ENCODE assay signal across 10 mouse cellular contexts in the genomic region with DNA sequence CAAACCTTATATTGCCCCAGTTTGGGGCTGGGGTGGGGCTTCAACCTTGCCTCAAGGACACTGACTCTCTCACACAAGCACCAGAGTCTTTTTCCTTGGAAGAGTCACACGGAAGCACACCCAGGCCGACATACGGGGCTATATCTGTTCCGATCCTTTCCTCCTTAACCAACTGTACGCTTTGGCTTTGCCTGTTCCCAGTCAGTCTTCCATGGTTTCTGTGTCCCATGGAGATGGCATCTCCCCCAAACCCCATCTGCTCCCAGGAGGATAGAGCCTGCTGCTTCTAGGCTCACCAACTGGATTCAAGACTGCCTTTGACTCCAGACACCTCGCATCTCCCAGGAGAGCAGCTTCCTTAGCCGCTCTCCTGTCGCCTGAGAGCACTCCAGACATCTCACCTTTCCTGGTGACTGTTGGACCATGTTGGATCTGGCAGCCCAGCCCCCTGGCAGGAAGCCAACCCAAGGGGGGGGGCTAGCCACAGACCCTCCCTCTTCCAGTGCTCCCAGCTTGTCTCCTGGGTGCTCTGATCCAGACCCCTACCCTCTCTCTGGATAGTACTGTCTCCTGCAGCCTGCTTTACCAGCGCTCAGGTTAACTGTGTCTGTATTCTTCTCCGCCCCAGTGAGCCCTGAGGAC. TPM values are rescaled to one million over a fixed set of nuclear protein-coding genes. Genes with fewer than 3 reads are reported as not detected.
DNase-seq lines count a peak whose midpoint lies in the region; ATAC-seq and TF ChIP-seq lines count a peak whose summit lies in the region.
"Had no signal": no experiment of that assay in that cellular context is flagged by ENCODE, and none has a peak within 500 bp of the region (broad histone marks: within the 10 kb centered on the region; RNA-seq: fewer than 3 reads in every experiment).

No protein-coding gene starts in this region.

- TF ChIP-seq CTCF in kidney, adult 2 months (conservative IDR thresholded peaks at IDR 0.05; ENCODE audit: insufficient read depth, insufficient read length, low read depth, low read length) = no peak

- 54% methylated on average over 10 of the region's 10 CpGs for WGBS in neural tube, embryonic 11.5 days
- WGBS in hindbrain, embryonic 16.5 days = 61% methylated on average over 10 of the region's 10 CpGs
- 49% methylated on average over 10 of the region's 10 CpGs for WGBS in stomach, embryonic 16.5 days
- WGBS in kidney, adult 2 months = 42% methylated on average over 10 of the region's 10 CpGs

- no peaks in the 10 kb centered on the region for H3K36me3 ChIP-seq in neural tube, embryonic 11.5 days (ENCODE audit: control insufficient read depth, insufficient read depth, low read length)
- no peaks in the 10 kb centered on the region for H3K36me3 ChIP-seq in hindbrain, embryonic 16.5 days (ENCODE audit: control insufficient read depth, insufficient read depth, low read length)
- no peaks in the 10 kb centered on the region for H3K36me3 ChIP-seq in stomach, embryonic 16.5 days (ENCODE audit: control insufficient read depth, insufficient read depth, low read length)
- no peaks in the 10 kb centered on the region for H3K36me3 ChIP-seq in kidney, adult 2 months (ENCODE audit: control insufficient read depth, insufficient read depth, low read length)

- TF ChIP-seq POLR2A in kidney, adult 2 months (IDR thresholded peaks at IDR 0.05; ENCODE audit: low read depth, low read length) = no peak

- DNase-seq in cerebellum, adult 11 months = peak; percentile 13
- DNase-seq in cerebellum, postnatal 4 days (ENCODE audit: low spot score in 2 of 2) = no peak
- no peak for DNase-seq in neural tube, embryonic 11.5 days (ENCODE audit: low spot score)
- no peak for DNase-seq in neural tube, embryonic 10.5 days (ENCODE audit: extremely low spot score, low spot score)
- DNase-seq in liver = no peak
- DNase-seq in kidney, adult 2 months = no peak
- DNase-seq: gastrocnemius, postnatal 25 days had no signal

- no peak for ATAC-seq in neural tube, embryonic 11.5 days (ENCODE audit: insufficient read depth, low FRiP score, low TSS enrichment)
- ATAC-seq in hindbrain, embryonic 16.5 days = no peak
- no peak for ATAC-seq in stomach, embryonic 16.5 days (ENCODE audit: insufficient read depth, low FRiP score)

- H3K4me2 ChIP-seq in neural tube, embryonic 11.5 days (ENCODE audit: low read depth) = peak overlapping the region; percentile 99
- peak overlapping the region; percentile 97 for H3K4me2 ChIP-seq in hindbrain, embryonic 16.5 days (ENCODE audit: low read length)
- H3K4me2 ChIP-seq in stomach, embryonic 16.5 days (ENCODE audit: low read depth, low read length) = no peak overlapping the region

- H3K4me3 ChIP-seq in neural tube, embryonic 11.5 days (ENCODE audit: low read depth, low read length) = peak overlapping the region; percentile 66; the same call in 1 of the 2 replicates
- H3K4me3 ChIP-seq in hindbrain, embryonic 16.5 days (ENCODE audit: low read length) = peak overlapping the region; percentile 64; the same call in 1 of the 2 replicates
- peak overlapping the region; percentile 56; the same call in 1 of the 2 replicates for H3K4me3 ChIP-seq in stomach, embryonic 16.5 days (replicated peaks; ENCODE audit: low read length)
- no peak overlapping the region for H3K4me3 ChIP-seq in kidney, adult 2 months (ENCODE audit: insufficient read depth, low read depth, low read length)

- peaks cover 41% of the 10 kb centered on the region for H3K27me3 ChIP-seq in neural tube, embryonic 11.5 days (ENCODE audit: control insufficient read depth, insufficient read depth, low read length)
- peaks cover 11% of the 10 kb centered on the region for H3K27me3 ChIP-seq in hindbrain, embryonic 16.5 days (replicated peaks; ENCODE audit: control insufficient read depth, insufficient read depth, low read length)
- H3K27me3 ChIP-seq in stomach, embryonic 16.5 days (ENCODE audit: control insufficient read depth, insufficient read depth, low read length) = peaks cover 37% of the 10 kb centered on the region
- no peaks in the 10 kb centered on the region for H3K27me3 ChIP-seq in kidney, adult 2 months (replicated peaks; ENCODE audit: control insufficient read depth, insufficient read depth, low read length)

- peaks cover 16% of the 10 kb centered on the region for H3K4me1 ChIP-seq in neural tube, embryonic 11.5 days (ENCODE audit: control insufficient read depth, insufficient read depth, low read length)
- peaks cover 8% of the 10 kb centered on the region for H3K4me1 ChIP-seq in hindbrain, embryonic 16.5 days (ENCODE audit: control insufficient read depth, insufficient read depth, low read depth, low read length)
- peaks cover 3% of the 10 kb centered on the region; the same call in 1 of the 2 replicates for H3K4me1 ChIP-seq in stomach, embryonic 16.5 days (ENCODE audit: control insufficient read depth, insufficient read depth, low read length)
- H3K4me1 ChIP-seq in kidney, adult 2 months (ENCODE audit: control insufficient read depth, insufficient read depth, low read length) = no peaks in the 10 kb centered on the region

- H3K9ac ChIP-seq in neural tube, embryonic 11.5 days (ENCODE audit: low read length) = no peak overlapping the region
- H3K9ac ChIP-seq in hindbrain, embryonic 16.5 days (ENCODE audit: low read depth, low read length) = no peak overlapping the region; the same call in 1 of the 2 replicates
- H3K9ac ChIP-seq in stomach, embryonic 16.5 days (ENCODE audit: low read length) = no peak overlapping the region

- H3K27ac ChIP-seq in neural tube, embryonic 11.5 days (ENCODE audit: low read depth, low read length) = no peak overlapping the region
- no peak overlapping the region for H3K27ac ChIP-seq in hindbrain, embryonic 16.5 days (ENCODE audit: low read depth, low read length)
- H3K27ac ChIP-seq in stomach, embryonic 16.5 days (ENCODE audit: low read length) = no peak overlapping the region
- no peak overlapping the region for H3K27ac ChIP-seq in kidney, adult 2 months (ENCODE audit: insufficient read depth, low read depth, low read length)

- H3K9me3 ChIP-seq in neural tube, embryonic 11.5 days (ENCODE audit: control insufficient read depth, low read length) = no peaks in the 10 kb centered on the region
- no peaks in the 10 kb centered on the region for H3K9me3 ChIP-seq in hindbrain, embryonic 16.5 days (ENCODE audit: control insufficient read depth, low read length)
- H3K9me3 ChIP-seq in stomach, embryonic 16.5 days (replicated peaks; ENCODE audit: control insufficient read depth, low read length) = no peaks in the 10 kb centered on the region

RNA-seq across cellular contexts. Expression of gene Gbx2, which starts 38.2 kb away (rescaled TPM):
- 44.0 and 45.8 TPM in 2 replicates for polyA plus RNA-seq in neural tube, embryonic 11.5 days (2014; fragmentation: Nextera tagmentation; extraction: Ambion mirVana)
- 33.0 and 35.8 TPM in 2 replicates for polyA plus RNA-seq in hindbrain, embryonic 16.5 days (2015; fragmentation: Nextera tagmentation; extraction: Ambion mirVana)
- not detected in 2 replicates for polyA plus RNA-seq in stomach, embryonic 16.5 days (2015; fragmentation: Nextera tagmentation; extraction: Ambion mirVana)
- polyA plus RNA-seq in kidney, adult 2 months (2012; rRNA removed) = not detected in 2 replicates

RNA-seq across cellular contexts. Expression of gene Asb18, which starts 45.3 kb away (rescaled TPM):
- polyA plus RNA-seq in neural tube, embryonic 11.5 days (2014; fragmentation: Nextera tagmentation; extraction: Ambion mirVana) = 0.20 and 0.38 TPM in 2 replicates
- 0.67 and 0.75 TPM in 2 replicates for polyA plus RNA-seq in hindbrain, embryonic 16.5 days (2015; fragmentation: Nextera tagmentation; extraction: Ambion mirVana)
- 0.06 TPM in 1 of 2 replicates, not detected in the other for polyA plus RNA-seq in stomach, embryonic 16.5 days (2015; fragmentation: Nextera tagmentation; extraction: Ambion mirVana)
- 0.81 TPM in 1 of 2 replicates, not detected in the other for polyA plus RNA-seq in kidney, adult 2 months (2012; rRNA removed)
- polyA plus RNA-seq: spleen, adult 2 months had no signal

Comparison
In these comparisons a context has a peak if more than half of its experiments do, and no peak if none do; other contexts are left out.
1. RNA of gene Gbx2, which starts 38.2 kb away (polyA plus RNA-seq): 44.0 to 45.8 TPM in neural tube, embryonic 11.5 days and 33.0 to 35.8 TPM in hindbrain, embryonic 16.5 days; not detected in stomach, embryonic 16.5 days and not detected in kidney, adult 2 months; every median in the first group is over 10 times any median in the second.